Mouse (Mus musculus): ENCODE results near the gene Ell3. TPM values are rescaled to one million over a fixed set of nuclear protein-coding genes. Genes with fewer than 3 reads are reported as not detected.
A peak's percentile ranks its signal among the peaks of the same experiment; 100 is the strongest.
"Not testable (repeated sequence)": the region's sequence is repeated elsewhere in the genome, so short reads cannot be mapped to it uniquely, and the experiment has no call there.

Gene Ell3
- polyA plus RNA-seq (2014; fragmentation: Nextera tagmentation; extraction: Ambion mirVana) = 19.6 and 19.7 TPM in 2 replicates

DNA sequence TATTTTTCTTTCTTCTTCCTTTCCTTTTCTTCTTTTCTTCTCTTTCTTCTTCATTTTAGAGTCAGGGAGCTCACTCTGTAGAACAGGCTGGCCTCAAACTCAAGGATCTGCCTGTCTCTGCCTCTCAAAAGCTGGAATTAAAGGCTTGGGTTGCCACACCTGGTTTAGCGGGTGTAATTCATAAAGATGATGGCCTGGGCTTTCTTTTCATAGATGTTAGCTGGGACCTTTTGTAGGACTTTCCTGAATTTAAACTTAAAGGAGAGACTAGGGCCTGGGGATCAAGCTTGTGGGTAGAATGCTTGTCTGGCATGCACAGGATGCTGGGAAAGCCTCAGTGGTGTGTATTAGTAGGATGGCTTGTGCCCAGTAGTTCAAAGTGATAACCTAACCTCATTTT is at the start of gene Ell3:
Gene Ell3 (minus strand): TSS at position 101 of the 400 bp plus-strand sequence.
- Histone ChIP-seq H3K9me3 (ENCODE audit: control insufficient read depth, low read length) (no peaks in the 10 kb centered on the region), H3K36me3 (ENCODE audit: control insufficient read depth, insufficient read depth, low read length) (peaks cover 7% of the 10 kb centered on the region; the same call in 1 of the 2 replicates), H3K9ac (ENCODE audit: low read depth, low read length) (peak within 1 kb of the TSS; percentile 59; the same call in 1 of the 2 replicates), H3K4me2 (ENCODE audit: low read depth, low read length) (peak within 1 kb of the TSS; percentile 86), H3K27ac (replicated peaks; ENCODE audit: low read depth, low read length) (no peak within 1 kb of the TSS), H3K4me1 (ENCODE audit: control insufficient read depth, insufficient read depth, low read length) (peaks cover 20% of the 10 kb centered on the region), H3K4me3 (ENCODE audit: low read depth, low read length) (peak within 1 kb of the TSS; percentile 47), H3K27me3 (replicated peaks; ENCODE audit: control insufficient read depth, insufficient read depth, low read length) (no peaks in the 10 kb centered on the region)
- DNase-seq (ENCODE audit: low spot score) = no peak
- 91% methylated on average over 1 of the region's 1 CpGs for WGBS
- no peak for ATAC-seq (ENCODE audit: low read depth)

- not testable (repeated sequence) for ATAC-seq (ENCODE audit: low read depth); H3K27ac ChIP-seq (replicated peaks; ENCODE audit: low read depth, low read length); H3K27me3 ChIP-seq (replicated peaks; ENCODE audit: control insufficient read depth, insufficient read depth, low read length)
Measured at GRCm38 (mm10) chr2:121484403-121484802, 40.3 kb upstream of the Ell3 start.

DNA sequence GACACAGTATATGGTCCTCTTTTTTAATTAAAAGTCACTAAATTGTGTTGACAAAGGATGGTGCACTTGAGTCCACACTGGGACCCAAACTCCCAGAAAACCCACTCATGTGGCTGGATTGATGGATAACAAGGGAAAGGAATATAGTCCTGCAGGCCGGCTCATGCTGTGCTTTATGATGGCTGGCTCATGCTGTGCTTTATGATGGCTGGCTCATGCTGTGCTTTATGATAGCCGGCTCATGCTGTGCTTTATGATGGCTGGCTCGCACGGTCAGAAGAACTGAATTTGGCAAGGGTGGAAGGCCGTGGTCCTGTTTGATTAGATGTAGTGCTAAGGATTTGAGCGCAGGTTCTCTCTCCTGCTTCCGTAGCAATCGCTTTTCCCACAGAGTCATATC is 39.5 kb upstream of the Ell3 start:
- no peak overlapping the region for H3K4me3 ChIP-seq (ENCODE audit: low read depth, low read length)
- no peaks in the 10 kb centered on the region for H3K9me3 ChIP-seq (ENCODE audit: control insufficient read depth, low read length)
- H3K27me3 ChIP-seq (replicated peaks; ENCODE audit: control insufficient read depth, insufficient read depth, low read length) = no peaks in the 10 kb centered on the region
- no peak for ATAC-seq (ENCODE audit: low read depth)
- 69% methylated on average over 8 of the region's 8 CpGs for WGBS
- no peak overlapping the region for H3K9ac ChIP-seq (ENCODE audit: low read depth, low read length)
- no peak for DNase-seq (ENCODE audit: low spot score)
- H3K36me3 ChIP-seq (ENCODE audit: control insufficient read depth, insufficient read depth, low read length) = no peaks in the 10 kb centered on the region
- no peaks in the 10 kb centered on the region for H3K4me1 ChIP-seq (ENCODE audit: control insufficient read depth, insufficient read depth, low read length)
- H3K4me2 ChIP-seq (ENCODE audit: low read depth, low read length) = no peak overlapping the region
- no peak overlapping the region for H3K27ac ChIP-seq (replicated peaks; ENCODE audit: low read depth, low read length)

More at GRCm38 (mm10) chr2:121484403-121484802, 40.3 kb upstream of the Ell3 start:
- not testable (repeated sequence) for H3K4me2 ChIP-seq (ENCODE audit: low read depth, low read length); H3K36me3 ChIP-seq (ENCODE audit: control insufficient read depth, insufficient read depth, low read length); H3K4me1 ChIP-seq (ENCODE audit: control insufficient read depth, insufficient read depth, low read length); DNase-seq (ENCODE audit: low spot score); H3K9me3 ChIP-seq (ENCODE audit: control insufficient read depth, low read length); H3K4me3 ChIP-seq (ENCODE audit: low read depth, low read length); H3K9ac ChIP-seq (ENCODE audit: low read depth, low read length)
- WGBS = 60% methylated on average over 1 of the region's 2 CpGs

GRCm38 (mm10) chr2:121480916-121481315 is 36.8 kb upstream of the Ell3 start:
- H3K9me3 ChIP-seq (ENCODE audit: control insufficient read depth, low read length); DNase-seq (ENCODE audit: low spot score); H3K9ac ChIP-seq (ENCODE audit: low read depth, low read length); H3K36me3 ChIP-seq (ENCODE audit: control insufficient read depth, insufficient read depth, low read length); H3K27ac ChIP-seq (replicated peaks; ENCODE audit: low read depth, low read length); H3K4me3 ChIP-seq (ENCODE audit: low read depth, low read length); ATAC-seq (ENCODE audit: low read depth); H3K4me2 ChIP-seq (ENCODE audit: low read depth, low read length); H3K4me1 ChIP-seq (ENCODE audit: control insufficient read depth, insufficient read depth, low read length); H3K27me3 ChIP-seq (replicated peaks; ENCODE audit: control insufficient read depth, insufficient read depth, low read length): not testable (repeated sequence)
- WGBS = 84% methylated on average over 13 of the region's 13 CpGs

DNA sequence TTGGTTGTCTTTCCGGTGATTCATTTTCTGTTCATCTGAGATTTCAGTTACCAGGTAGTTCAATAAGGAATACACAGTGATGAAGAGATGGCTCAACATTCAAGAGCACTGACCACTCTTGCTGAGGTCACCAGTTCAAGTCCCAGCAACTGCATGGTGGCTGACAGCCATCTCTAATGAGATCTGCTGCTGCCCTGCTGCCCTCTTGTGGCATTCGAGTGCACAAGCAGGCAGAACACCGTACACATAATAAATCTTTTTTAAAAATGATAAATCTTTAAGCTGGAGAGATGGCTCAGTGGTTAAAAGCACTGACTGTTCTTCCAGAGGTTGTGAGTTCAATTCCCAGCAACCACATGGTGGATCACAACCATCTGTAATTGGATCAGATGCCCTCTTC is 36.4 kb upstream of the Ell3 start:
- H3K27me3 ChIP-seq (replicated peaks; ENCODE audit: control insufficient read depth, insufficient read depth, low read length) = no peaks in the 10 kb centered on the region
- no peak for DNase-seq (ENCODE audit: low spot score)

DNA sequence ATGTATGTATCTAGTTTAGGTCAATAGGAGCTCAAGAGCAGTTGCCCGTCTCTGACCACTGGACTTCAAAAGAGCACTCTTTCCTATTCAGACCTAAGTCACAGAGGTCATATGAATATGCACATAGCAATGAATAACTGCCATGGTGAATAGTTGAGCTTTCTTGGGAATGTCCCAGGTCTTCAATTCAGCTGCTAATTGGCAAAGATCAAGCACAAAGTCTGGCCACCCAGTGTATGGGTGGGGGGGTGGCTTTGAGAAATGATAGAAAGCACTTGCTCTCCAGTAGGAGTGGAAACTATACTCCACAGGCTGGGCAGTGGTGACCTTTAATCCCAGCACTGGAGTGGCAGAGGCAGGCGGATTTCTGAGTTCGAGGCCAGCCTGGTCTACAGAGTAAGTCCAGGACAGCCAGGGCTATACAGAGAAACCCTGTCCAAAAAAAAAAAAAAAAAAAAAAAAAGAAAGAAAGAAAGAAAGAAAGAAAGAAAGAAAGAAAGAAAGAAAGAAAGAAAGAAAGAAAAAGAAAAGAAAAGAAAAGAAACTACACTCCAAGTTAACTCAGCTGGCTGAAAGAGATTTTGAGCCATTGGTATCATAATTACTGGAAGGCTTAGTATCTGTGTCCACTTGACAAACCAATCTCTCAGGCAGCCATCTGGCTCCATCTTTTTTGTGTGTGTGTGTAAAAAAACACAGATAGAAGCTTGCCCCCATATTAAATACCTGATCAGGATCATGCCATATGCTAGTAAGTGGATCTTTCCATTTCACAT is 33.6 kb upstream of the Ell3 start:
- Histone ChIP-seq H3K27ac (replicated peaks; ENCODE audit: low read depth, low read length) (no peak overlapping the region), H3K9ac (ENCODE audit: low read depth, low read length) (no peak overlapping the region), H3K36me3 (ENCODE audit: control insufficient read depth, insufficient read depth, low read length) (no peaks in the 10 kb centered on the region), H3K9me3 (ENCODE audit: control insufficient read depth, low read length) (no peaks in the 10 kb centered on the region), H3K4me1 (ENCODE audit: control insufficient read depth, insufficient read depth, low read length) (peaks cover 6% of the 10 kb centered on the region; the same call in 1 of the 2 replicates), H3K4me3 (ENCODE audit: low read depth, low read length) (no peak overlapping the region), H3K4me2 (ENCODE audit: low read depth, low read length) (no peak overlapping the region), H3K27me3 (replicated peaks; ENCODE audit: control insufficient read depth, insufficient read depth, low read length) (no peaks in the 10 kb centered on the region)
- DNase-seq (ENCODE audit: low spot score) (no peak), ATAC-seq (ENCODE audit: low read depth) (no peak)
- 85% methylated on average over 3 of the region's 3 CpGs for WGBS

More for the DNA sequence above, 36.4 kb upstream of the Ell3 start:
- Histone ChIP-seq H3K4me3 (ENCODE audit: low read depth, low read length) (no peak overlapping the region), H3K9me3 (ENCODE audit: control insufficient read depth, low read length) (no peaks in the 10 kb centered on the region), H3K36me3 (ENCODE audit: control insufficient read depth, insufficient read depth, low read length) (no peaks in the 10 kb centered on the region), H3K27ac (replicated peaks; ENCODE audit: low read depth, low read length) (no peak overlapping the region), H3K9ac (ENCODE audit: low read depth, low read length) (no peak overlapping the region), H3K4me1 (ENCODE audit: control insufficient read depth, insufficient read depth, low read length) (no peaks in the 10 kb centered on the region), H3K4me2 (ENCODE audit: low read depth, low read length) (no peak overlapping the region)
- WGBS = 58% methylated on average over 3 of the region's 3 CpGs
- ATAC-seq (ENCODE audit: low read depth) = no peak

- H3K4me1 ChIP-seq (ENCODE audit: control insufficient read depth, insufficient read depth, low read length); ATAC-seq (ENCODE audit: low read depth); H3K9me3 ChIP-seq (ENCODE audit: control insufficient read depth, low read length); H3K9ac ChIP-seq (ENCODE audit: low read depth, low read length); DNase-seq (ENCODE audit: low spot score); H3K4me3 ChIP-seq (ENCODE audit: low read depth, low read length); H3K27ac ChIP-seq (replicated peaks; ENCODE audit: low read depth, low read length); H3K27me3 ChIP-seq (replicated peaks; ENCODE audit: control insufficient read depth, insufficient read depth, low read length); H3K4me2 ChIP-seq (ENCODE audit: low read depth, low read length); H3K36me3 ChIP-seq (ENCODE audit: control insufficient read depth, insufficient read depth, low read length): not testable (repeated sequence)
- WGBS = 95% methylated on average over 2 of the region's 2 CpGs
Measured at GRCm38 (mm10) chr2:121475306-121475705, 31.2 kb upstream of the Ell3 start.

- no peak for DNase-seq (ENCODE audit: low spot score)
- Histone ChIP-seq H3K9ac (ENCODE audit: low read depth, low read length) (peak overlapping the region; percentile 70; the same call in 1 of the 2 replicates), H3K4me2 (ENCODE audit: low read depth, low read length) (peak overlapping the region; percentile 62), H3K27me3 (replicated peaks; ENCODE audit: control insufficient read depth, insufficient read depth, low read length) (no peaks in the 10 kb centered on the region), H3K9me3 (ENCODE audit: control insufficient read depth, low read length) (no peaks in the 10 kb centered on the region), H3K27ac (replicated peaks; ENCODE audit: low read depth, low read length) (0 out of 2 replicates have a peak overlapping the region, but pooled peaks have one; percentile 44), H3K36me3 (ENCODE audit: control insufficient read depth, insufficient read depth, low read length) (no peaks in the 10 kb centered on the region), H3K4me1 (ENCODE audit: control insufficient read depth, insufficient read depth, low read length) (peaks cover 6% of the 10 kb centered on the region; the same call in 1 of the 2 replicates), H3K4me3 (ENCODE audit: low read depth, low read length) (peak overlapping the region; percentile 62)
- 37% methylated on average over 8 of the region's 8 CpGs for WGBS
- ATAC-seq (ENCODE audit: low read depth) = peak; percentile 35; the same call in 1 of the 2 replicates
Measured at GRCm38 (mm10) chr2:121474180-121474535, 30.1 kb upstream of the Ell3 start.
